Mouse (Mus musculus) testis, adult 2 months (tissue): ENCODE results near the gene Mks1. TPM values are rescaled to one million over a fixed set of nuclear protein-coding genes. Genes with fewer than 3 reads are reported as not detected.
"Not testable (repeated sequence)": the region's sequence is repeated elsewhere in the genome, so short reads cannot be mapped to it uniquely, and the experiment has no call there.

Experiments
- H3K27ac ChIP-seq: fragments of 200-500 bp; 2 replicates; pipeline ENCODE4 v1.5.1; 2012; ENCODE audit warnings: low read depth, low read length; ENCODE audit not compliant: control insufficient read depth, insufficient read depth
- H3K27me3 ChIP-seq: fragments of 200-500 bp; 2 replicates; pipeline ENCODE4 v1.6.1; 2012; ENCODE audit warnings: mild to moderate bottlenecking, low read length, moderate library complexity; ENCODE audit not compliant: control insufficient read depth, insufficient read depth
- H3K36me3 ChIP-seq: fragments of 200-500 bp; 2 replicates; pipeline ENCODE4 v1.6.1; 2012; ENCODE audit warnings: mild to moderate bottlenecking, low read length; ENCODE audit not compliant: control insufficient read depth, insufficient read depth
- H3K4me1 ChIP-seq: fragments of 200-500 bp; 2 replicates; pipeline ENCODE4 v1.6.1; 2012; ENCODE audit warnings: low read length; ENCODE audit not compliant: control insufficient read depth, insufficient read depth
- H3K4me3 ChIP-seq: fragments of 200-500 bp; 2 replicates; pipeline ENCODE4 v1.5.1; 2012; ENCODE audit warnings: low read depth, mild to moderate bottlenecking, low read length, moderate library complexity, mixed read lengths; ENCODE audit not compliant: control insufficient read depth
- CTCF ChIP-seq: fragments of 200-500 bp; IDR thresholded peaks from 2 replicates; pipeline ENCODE4 v1.5.1; 2012; ENCODE audit warnings: low read depth, mild to moderate bottlenecking, inconsistent platforms, low read length, moderate library complexity; ENCODE audit not compliant: control insufficient read depth, insufficient read depth, insufficient replicate concordance
- POLR2A ChIP-seq: fragments of 200-500 bp; IDR thresholded peaks from 2 replicates; pipeline ENCODE4 v1.6.1; 2012; ENCODE audit warnings: low read depth, mild to moderate bottlenecking, inconsistent platforms, low read length, moderate library complexity; ENCODE audit not compliant: control insufficient read depth
- polyA plus RNA-seq: library from polyadenylated mRNA; depleted of rRNA; stranded (reverse); fragments of >200 nt; gene quantifications from 2 replicates; pipeline ENCODE4 v1.2.3, GENCODE M21; 2012

The Mks1 gene
- polyA plus RNA-seq, 1 experiment = 19.0 TPM

DNA sequence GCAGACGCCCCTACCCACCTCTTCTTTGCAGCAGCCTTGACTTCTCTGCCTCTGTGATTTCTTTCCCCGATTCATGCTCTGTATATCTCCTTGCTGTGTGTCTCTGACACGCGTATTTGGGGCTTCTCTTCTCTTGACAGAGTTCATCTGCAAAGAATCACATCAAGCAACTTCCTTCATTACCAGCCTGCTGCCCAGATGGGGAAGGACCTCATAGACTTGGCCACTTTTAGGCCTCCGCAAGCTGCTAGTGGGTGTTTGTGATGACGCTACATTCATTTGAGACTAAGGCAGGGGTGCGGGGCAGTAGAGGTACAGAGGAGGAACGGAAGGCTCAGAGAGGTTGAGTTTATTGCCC is 561 bp downstream of the Mks1 start:
- peaks cover 4% of the 10 kb centered on the region for H3K4me1 ChIP-seq
- no peak for TF ChIP-seq CTCF
- no peak for TF ChIP-seq POLR2A
- H3K36me3 ChIP-seq = peaks cover 5% of the 10 kb centered on the region
- peak overlapping the region; percentile 55; the same call in 1 of the 2 replicates for H3K27ac ChIP-seq
- no peaks in the 10 kb centered on the region for H3K27me3 ChIP-seq
- peak overlapping the region; percentile 93 for H3K4me3 ChIP-seq

DNA sequence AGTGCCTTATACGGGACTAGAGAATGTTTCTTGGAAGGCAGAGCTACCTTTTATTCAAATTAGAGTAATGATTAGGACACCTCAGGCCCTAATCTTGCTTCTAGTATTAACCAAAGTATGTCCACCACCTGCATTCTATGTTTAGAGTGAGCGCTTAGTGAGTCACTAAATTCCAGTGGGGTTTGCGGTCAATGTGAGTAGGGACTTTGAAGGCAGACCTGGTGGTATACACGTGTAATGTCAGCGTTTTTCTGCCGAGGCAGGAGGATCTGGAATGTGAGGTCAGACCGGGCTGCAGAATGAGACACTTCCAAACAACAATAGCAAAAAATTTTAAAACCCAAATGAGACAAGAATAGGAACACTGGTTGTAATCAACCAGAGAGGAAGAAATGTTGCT is 1.5 kb downstream of the Mks1 start:
- H3K27me3 ChIP-seq = no peaks in the 10 kb centered on the region
- no peak overlapping the region for H3K27ac ChIP-seq
- H3K4me3 ChIP-seq = no peak overlapping the region
- H3K36me3 ChIP-seq = peaks cover 5% of the 10 kb centered on the region
- TF ChIP-seq POLR2A (no peak), CTCF (no peak)
- peaks cover 4% of the 10 kb centered on the region for H3K4me1 ChIP-seq

DNA sequence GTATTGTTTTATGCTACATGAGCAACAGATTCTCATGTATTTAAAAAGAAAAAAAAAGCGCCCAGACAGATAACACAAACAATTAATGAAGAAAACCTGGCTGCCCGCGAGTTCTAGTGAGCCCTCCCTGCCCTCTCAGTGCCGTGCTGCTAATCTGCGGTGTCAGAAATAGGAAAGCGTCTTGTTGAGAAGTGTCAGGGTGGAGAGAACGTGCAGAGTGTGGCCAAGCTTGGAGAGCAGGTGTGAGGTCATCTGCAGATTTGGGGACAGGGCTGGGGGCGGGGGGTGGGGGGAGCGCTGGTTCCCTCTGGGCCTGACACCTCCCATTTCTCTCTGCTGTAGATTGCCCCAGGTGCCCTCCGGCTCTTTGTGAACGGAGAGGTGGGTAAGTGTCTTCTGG is 6.3 kb downstream of the Mks1 start:
- Histone ChIP-seq H3K27me3 (no peaks in the 10 kb centered on the region), H3K36me3 (peaks cover 8% of the 10 kb centered on the region), H3K4me1 (no peaks in the 10 kb centered on the region), H3K27ac (no peak overlapping the region), H3K4me3 (no peak overlapping the region)
- TF ChIP-seq POLR2A (no peak), CTCF (no peak)

DNA sequence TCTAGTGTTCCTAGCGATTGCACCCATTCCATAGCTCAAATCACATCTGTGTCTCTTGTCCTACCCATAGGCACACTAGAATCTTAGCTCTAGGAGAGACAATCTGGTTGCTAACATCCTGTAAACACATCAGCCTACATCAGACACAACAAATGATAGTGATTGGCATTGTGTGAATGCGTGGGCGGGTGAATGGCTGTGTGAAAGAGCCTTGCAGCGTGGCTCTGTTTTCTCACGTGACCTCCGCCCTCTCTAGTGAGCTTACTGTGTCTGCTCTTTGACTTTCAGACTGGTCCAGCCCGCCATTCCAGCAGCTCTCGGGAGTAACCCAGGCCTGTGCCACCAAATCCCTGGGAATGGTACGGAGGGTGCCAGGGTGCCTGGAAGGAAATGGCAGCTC is 7.4 kb downstream of the Mks1 start:
- Histone ChIP-seq H3K4me1 (no peaks in the 10 kb centered on the region), H3K27me3 (no peaks in the 10 kb centered on the region), H3K36me3 (peaks cover 8% of the 10 kb centered on the region), H3K27ac (no peak overlapping the region), H3K4me3 (no peak overlapping the region)
- TF ChIP-seq POLR2A (no peak), CTCF (no peak)

DNA sequence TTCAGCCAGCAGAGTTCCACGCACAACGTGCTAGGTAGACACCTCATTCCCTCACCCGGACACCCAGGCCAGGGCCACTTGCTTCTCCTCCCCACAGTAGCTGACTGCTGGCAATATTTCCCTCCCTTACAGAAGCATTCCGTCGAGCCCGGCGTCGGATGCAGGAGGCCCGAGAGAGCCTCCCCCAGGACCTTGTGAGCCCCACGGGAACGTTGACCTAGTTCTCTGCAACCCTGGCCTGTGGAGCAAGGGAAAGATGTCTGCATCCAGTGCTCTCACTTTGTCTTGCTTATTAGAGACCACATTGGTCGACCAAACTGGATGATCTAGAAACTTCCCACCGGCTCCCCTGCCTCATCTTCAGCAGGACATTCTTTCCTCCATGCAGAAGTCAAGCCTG is 9.8 kb downstream of the Mks1 start:
- no peaks in the 10 kb centered on the region for H3K4me1 ChIP-seq
- H3K27ac ChIP-seq = no peak overlapping the region
- TF ChIP-seq POLR2A = no peak
- TF ChIP-seq CTCF = no peak
- peaks cover 3% of the 10 kb centered on the region; the same call in 1 of the 2 replicates for H3K36me3 ChIP-seq
- H3K27me3 ChIP-seq = no peaks in the 10 kb centered on the region
- H3K4me3 ChIP-seq = no peak overlapping the region; the same call in 1 of the 2 replicates

DNA sequence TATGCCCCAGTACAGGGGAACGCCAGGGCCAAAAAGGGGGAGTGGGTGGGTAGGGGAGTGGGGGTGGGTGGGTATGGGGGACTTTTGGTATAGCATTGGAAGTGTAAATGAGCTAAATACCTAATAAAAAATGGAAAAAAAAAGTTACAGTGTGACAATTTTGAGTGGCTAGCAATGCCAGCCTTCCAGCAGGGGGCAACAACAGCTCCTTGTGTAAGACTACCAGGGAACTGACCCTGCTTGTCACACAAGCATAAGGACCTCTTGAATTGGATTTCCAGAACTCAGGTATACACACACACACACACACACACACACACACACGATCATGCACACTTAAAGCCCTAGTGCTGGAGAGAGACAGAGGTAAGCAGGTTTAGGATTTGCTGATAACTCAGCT is 13.9 kb downstream of the Mks1 start:
- not testable (repeated sequence) for H3K36me3 ChIP-seq, H3K4me1 ChIP-seq, H3K4me3 ChIP-seq, H3K27ac ChIP-seq, H3K27me3 ChIP-seq

DNA sequence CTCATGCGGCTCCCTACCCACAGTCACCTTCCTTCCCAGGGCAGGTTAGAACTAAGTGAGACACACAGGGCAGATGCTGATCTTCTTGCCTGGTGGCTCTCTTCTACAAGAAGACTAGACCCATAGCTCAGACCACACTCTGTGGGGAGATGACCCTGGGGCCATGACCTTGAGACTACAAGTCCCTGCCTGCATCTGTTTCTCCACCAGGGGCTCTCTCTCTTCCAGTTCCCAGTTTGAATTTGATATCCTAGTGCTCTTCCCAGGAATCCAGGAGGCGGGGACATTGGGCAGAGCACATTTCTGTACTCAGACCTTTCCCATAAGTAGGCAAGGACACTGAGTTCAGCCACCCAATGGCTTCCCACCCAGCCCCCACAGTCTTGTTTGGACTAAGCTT is 17.1 kb downstream of the Mks1 start:
- Histone ChIP-seq H3K4me3 (no peak overlapping the region), H3K36me3 (no peaks in the 10 kb centered on the region), H3K27ac (no peak overlapping the region), H3K4me1 (peaks cover 4% of the 10 kb centered on the region), H3K27me3 (no peaks in the 10 kb centered on the region)
- TF ChIP-seq CTCF (no peak), POLR2A (no peak)

DNA sequence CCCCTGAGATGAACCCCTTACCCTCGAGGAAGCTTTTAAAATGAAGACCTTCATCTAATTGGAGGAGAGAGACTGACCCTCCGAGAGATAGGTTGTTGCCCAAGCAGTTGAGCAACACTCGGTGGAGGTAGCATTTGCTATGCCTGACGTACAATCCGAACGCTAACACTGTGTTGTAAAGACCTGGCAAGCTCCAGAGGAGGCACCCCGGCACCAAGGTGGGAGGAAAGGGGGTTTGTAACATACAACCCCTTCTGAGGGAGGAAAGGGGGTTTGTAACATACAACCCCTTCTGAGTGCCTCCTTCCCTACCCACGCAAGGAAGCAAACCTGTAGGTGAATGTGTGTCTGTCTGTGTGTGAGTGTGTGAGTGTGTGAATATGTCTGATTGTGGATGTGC is 18.8 kb downstream of the Mks1 start:
- no peaks in the 10 kb centered on the region for H3K27me3 ChIP-seq
- peaks cover 4% of the 10 kb centered on the region for H3K4me1 ChIP-seq
- no peak overlapping the region for H3K4me3 ChIP-seq
- H3K36me3 ChIP-seq = no peaks in the 10 kb centered on the region
- TF ChIP-seq POLR2A (no peak), CTCF (no peak)
- H3K27ac ChIP-seq = no peak overlapping the region
